Mouse (Mus musculus): ENCODE measurements around the gene AY074887. TPM values are rescaled to one million over a fixed set of nuclear protein-coding genes. Genes with fewer than 3 reads are reported as not detected.
"Not testable (repeated sequence)": the region's sequence is repeated elsewhere in the genome, so short reads cannot be mapped to it uniquely, and the experiment has no call there.

AY074887 gene
- polyA plus RNA-seq, 1 experiment: 7.7 TPM

- Histone ChIP-seq H3K27me3 (ENCODE audit: control insufficient read depth, insufficient read depth, low read length, poor library complexity, severe bottlenecking) (peaks cover 13% of the 10 kb centered on the region), H3K9ac (ENCODE audit: low read depth, poor library complexity, severe bottlenecking) (peak overlapping the region; percentile 51)
These were observed 30.7 kb upstream of the AY074887 start for GRCm38 (mm10) chr9:54981291-54982191.

GRCm38 (mm10) chr9:54980674-54981073 is 29.9 kb upstream of the AY074887 start, which contains the start of gene Chrna5:
TSS of gene Chrna5 (plus strand) at chr9:54980880.
- peaks cover 13% of the 10 kb centered on the region for H3K27me3 ChIP-seq (ENCODE audit: control insufficient read depth, insufficient read depth, low read length, poor library complexity, severe bottlenecking)
- H3K9me3 ChIP-seq (replicated peaks; ENCODE audit: control insufficient read depth, insufficient read depth, low read length, poor library complexity, severe bottlenecking): no peaks in the 10 kb centered on the region
- peaks cover 2% of the 10 kb centered on the region for H3K4me1 ChIP-seq (ENCODE audit: control insufficient read depth, insufficient read depth, low read length)
- no peak for TF ChIP-seq CTCF (IDR thresholded peaks at IDR 0.05; ENCODE audit: low read depth, low read length)
- no peak for TF ChIP-seq EP300 (IDR thresholded peaks at IDR 0.05; ENCODE audit: insufficient read depth, low read depth, low read length)
- TF ChIP-seq POLR2A (IDR thresholded peaks at IDR 0.05; ENCODE audit: insufficient read depth, low read length): no peak
- no peak within 1 kb of the TSS for H3K27ac ChIP-seq (ENCODE audit: insufficient read depth, low read length)
- no peaks in the 10 kb centered on the region for H3K36me3 ChIP-seq (ENCODE audit: control insufficient read depth, insufficient read depth, low read length, poor library complexity, severe bottlenecking)
- peak within 1 kb of the TSS; percentile 51 for H3K9ac ChIP-seq (ENCODE audit: low read depth, poor library complexity, severe bottlenecking)
- peak within 1 kb of the TSS; percentile 81 for H3K4me3 ChIP-seq (ENCODE audit: low read depth, low read length)

More at GRCm38 (mm10) chr9:54981291-54982191, 30.7 kb upstream of the AY074887 start:
- peaks cover 2% of the 10 kb centered on the region for H3K4me1 ChIP-seq (ENCODE audit: control insufficient read depth, insufficient read depth, low read length)
- no peaks in the 10 kb centered on the region for H3K36me3 ChIP-seq (ENCODE audit: control insufficient read depth, insufficient read depth, low read length, poor library complexity, severe bottlenecking)
- no peak overlapping the region for H3K27ac ChIP-seq (ENCODE audit: insufficient read depth, low read length)
- H3K4me3 ChIP-seq (ENCODE audit: low read depth, low read length): peak overlapping the region; percentile 81
- no peaks in the 10 kb centered on the region for H3K9me3 ChIP-seq (replicated peaks; ENCODE audit: control insufficient read depth, insufficient read depth, low read length, poor library complexity, severe bottlenecking)
- TF ChIP-seq POLR2A (IDR thresholded peaks at IDR 0.05; ENCODE audit: insufficient read depth, low read length) (no peak), CTCF (IDR thresholded peaks at IDR 0.05; ENCODE audit: low read depth, low read length) (no peak), EP300 (IDR thresholded peaks at IDR 0.05; ENCODE audit: insufficient read depth, low read depth, low read length) (no peak)

DNA sequence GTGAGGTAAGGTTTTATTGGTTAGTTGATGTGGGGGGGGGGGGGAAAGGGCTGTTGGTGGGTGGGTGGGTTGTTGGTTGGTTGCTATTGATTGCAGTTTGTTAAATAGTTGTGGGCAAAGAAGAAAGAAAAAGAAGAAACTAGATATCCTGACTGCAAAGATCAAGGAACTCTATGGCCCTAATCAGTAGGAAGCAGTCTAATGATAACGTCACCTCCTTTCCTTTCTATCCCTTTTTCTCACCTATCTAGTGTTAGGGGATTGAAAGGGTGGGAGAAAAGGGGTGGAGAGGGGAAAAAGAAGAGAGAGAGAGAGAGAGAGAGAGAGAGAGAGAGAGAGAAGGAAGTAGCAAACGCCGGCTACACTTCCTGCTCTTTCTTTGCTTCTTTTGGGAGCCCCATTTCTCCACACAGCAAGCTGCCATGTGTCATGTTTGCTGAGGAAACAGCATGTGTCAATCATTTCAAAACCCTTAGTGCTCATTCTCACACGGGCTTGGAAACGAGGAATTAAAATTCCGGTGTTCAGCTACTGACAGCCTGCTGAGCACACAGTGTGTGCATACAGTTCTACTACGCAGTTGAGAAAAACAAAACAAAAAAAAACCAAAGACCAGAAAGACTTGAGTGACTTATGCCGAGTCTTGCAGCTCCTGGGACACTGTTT is 19.3 kb upstream of the AY074887 start:
- H3K4me1 ChIP-seq (ENCODE audit: control insufficient read depth, insufficient read depth, low read length): no peaks in the 10 kb centered on the region
- no peak overlapping the region for H3K27ac ChIP-seq (ENCODE audit: insufficient read depth, low read length)
- no peaks in the 10 kb centered on the region for H3K36me3 ChIP-seq (ENCODE audit: control insufficient read depth, insufficient read depth, low read length, poor library complexity, severe bottlenecking)
- no peak for TF ChIP-seq EP300 (IDR thresholded peaks at IDR 0.05; ENCODE audit: insufficient read depth, low read depth, low read length)
- TF ChIP-seq CTCF (IDR thresholded peaks at IDR 0.05; ENCODE audit: low read depth, low read length): no peak
- TF ChIP-seq POLR2A (IDR thresholded peaks at IDR 0.05; ENCODE audit: insufficient read depth, low read length): no peak
- H3K4me3 ChIP-seq (ENCODE audit: low read depth, low read length): no peak overlapping the region
- no peak overlapping the region for H3K9ac ChIP-seq (ENCODE audit: low read depth, poor library complexity, severe bottlenecking)
- no peaks in the 10 kb centered on the region for H3K9me3 ChIP-seq (replicated peaks; ENCODE audit: control insufficient read depth, insufficient read depth, low read length, poor library complexity, severe bottlenecking)
- no peaks in the 10 kb centered on the region; the same call in 1 of the 2 replicates for H3K27me3 ChIP-seq (ENCODE audit: control insufficient read depth, insufficient read depth, low read length, poor library complexity, severe bottlenecking)

DNA sequence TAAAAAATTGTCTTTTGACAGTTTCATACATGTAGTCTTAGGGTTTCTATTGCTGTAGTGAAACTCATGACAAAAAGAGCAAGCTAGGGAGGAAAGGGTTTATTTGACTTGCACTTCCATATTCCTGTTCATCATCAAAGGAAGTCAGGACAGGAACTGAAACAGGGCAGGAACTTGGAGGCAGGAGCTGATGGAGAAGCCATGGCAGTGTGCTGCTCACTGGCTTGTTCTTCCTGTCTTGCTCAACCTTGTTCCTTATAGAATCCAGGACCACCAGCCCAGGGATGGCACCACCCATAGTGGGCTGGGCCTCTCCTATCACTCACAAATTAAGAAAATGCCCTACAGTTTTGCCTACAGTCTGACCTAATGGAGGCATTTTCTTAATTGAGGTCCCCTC is 12.9 kb upstream of the AY074887 start:
- H3K27me3 ChIP-seq (ENCODE audit: control insufficient read depth, insufficient read depth, low read length, poor library complexity, severe bottlenecking): no peaks in the 10 kb centered on the region
- H3K4me1 ChIP-seq (ENCODE audit: control insufficient read depth, insufficient read depth, low read length): no peaks in the 10 kb centered on the region
- H3K27ac ChIP-seq (ENCODE audit: insufficient read depth, low read length): no peak overlapping the region
- no peak for TF ChIP-seq EP300 (IDR thresholded peaks at IDR 0.05; ENCODE audit: insufficient read depth, low read depth, low read length)
- TF ChIP-seq POLR2A (IDR thresholded peaks at IDR 0.05; ENCODE audit: insufficient read depth, low read length): no peak
- no peak for TF ChIP-seq CTCF (IDR thresholded peaks at IDR 0.05; ENCODE audit: low read depth, low read length)
- no peaks in the 10 kb centered on the region for H3K9me3 ChIP-seq (replicated peaks; ENCODE audit: control insufficient read depth, insufficient read depth, low read length, poor library complexity, severe bottlenecking)
- no peak overlapping the region for H3K9ac ChIP-seq (ENCODE audit: low read depth, poor library complexity, severe bottlenecking)
- no peak overlapping the region for H3K4me3 ChIP-seq (ENCODE audit: low read depth, low read length)
- peaks cover 7% of the 10 kb centered on the region for H3K36me3 ChIP-seq (ENCODE audit: control insufficient read depth, insufficient read depth, low read length, poor library complexity, severe bottlenecking)

- H3K4me3 ChIP-seq (ENCODE audit: low read depth, low read length): no peak overlapping the region
- H3K9me3 ChIP-seq (replicated peaks; ENCODE audit: control insufficient read depth, insufficient read depth, low read length, poor library complexity, severe bottlenecking): no peaks in the 10 kb centered on the region
- no peaks in the 10 kb centered on the region for H3K4me1 ChIP-seq (ENCODE audit: control insufficient read depth, insufficient read depth, low read length)
- TF ChIP-seq POLR2A (IDR thresholded peaks at IDR 0.05; ENCODE audit: insufficient read depth, low read length) (no peak), CTCF (IDR thresholded peaks at IDR 0.05; ENCODE audit: low read depth, low read length) (no peak), EP300 (IDR thresholded peaks at IDR 0.05; ENCODE audit: insufficient read depth, low read depth, low read length) (no peak)
- H3K9ac ChIP-seq (ENCODE audit: low read depth, poor library complexity, severe bottlenecking): no peak overlapping the region
- H3K36me3 ChIP-seq (ENCODE audit: control insufficient read depth, insufficient read depth, low read length, poor library complexity, severe bottlenecking): peaks cover 30% of the 10 kb centered on the region
- no peak overlapping the region for H3K27ac ChIP-seq (ENCODE audit: insufficient read depth, low read length)
- no peaks in the 10 kb centered on the region for H3K27me3 ChIP-seq (ENCODE audit: control insufficient read depth, insufficient read depth, low read length, poor library complexity, severe bottlenecking)
These were observed 10.3 kb upstream of the AY074887 start for GRCm38 (mm10) chr9:54961059-54961458.

DNA sequence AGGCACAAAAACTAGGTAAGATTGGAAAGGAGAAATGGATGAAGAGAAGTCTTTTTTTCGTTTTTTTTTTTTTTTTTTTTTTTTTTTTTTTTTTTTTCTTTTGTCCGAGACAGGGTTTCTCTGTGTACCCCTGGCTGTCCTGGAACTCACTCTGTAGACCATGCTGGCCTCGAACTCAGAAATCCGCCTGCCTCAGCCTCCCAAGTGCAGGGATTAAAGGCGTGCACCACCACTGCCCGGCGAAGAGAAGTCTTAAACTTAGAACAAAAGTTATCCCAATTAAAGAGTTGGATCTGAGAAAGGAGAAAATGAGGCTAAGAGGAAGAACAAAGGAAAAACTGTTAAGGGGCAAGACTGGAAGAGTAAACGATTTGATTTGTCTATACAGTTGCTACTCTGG is 636 bp downstream of the AY074887 start:
- Histone ChIP-seq H3K9ac (ENCODE audit: low read depth, poor library complexity, severe bottlenecking) (peak overlapping the region; percentile 93), H3K27ac (ENCODE audit: insufficient read depth, low read length) (peak overlapping the region; percentile 35), H3K36me3 (ENCODE audit: control insufficient read depth, insufficient read depth, low read length, poor library complexity, severe bottlenecking) (peaks cover 24% of the 10 kb centered on the region), H3K4me3 (ENCODE audit: low read depth, low read length) (peak overlapping the region; percentile 59)
- not testable (repeated sequence) for H3K27me3 ChIP-seq (ENCODE audit: control insufficient read depth, insufficient read depth, low read length, poor library complexity, severe bottlenecking); H3K9me3 ChIP-seq (replicated peaks; ENCODE audit: control insufficient read depth, insufficient read depth, low read length, poor library complexity, severe bottlenecking); H3K4me1 ChIP-seq (ENCODE audit: control insufficient read depth, insufficient read depth, low read length)

Data from ES-Bruce4 (cell line).